Mouse (Mus musculus) T-helper 17 cell (primary cell): ENCODE data around the gene Epn1.

ENCODE experiments used
- in situ Hi-C, 2 experiments: fragments of 300-600 bp; cut with MboI, MseI; formaldehyde crosslinking; loops; 1 replicate in 1 of 2; 2 replicates in 1 of 2; pipeline ENCODE4 v1.15.1; 2025; ENCODE audit warnings: high pct_unique_total_duplicates in 2 of 2

Gene Epn1

DNA sequence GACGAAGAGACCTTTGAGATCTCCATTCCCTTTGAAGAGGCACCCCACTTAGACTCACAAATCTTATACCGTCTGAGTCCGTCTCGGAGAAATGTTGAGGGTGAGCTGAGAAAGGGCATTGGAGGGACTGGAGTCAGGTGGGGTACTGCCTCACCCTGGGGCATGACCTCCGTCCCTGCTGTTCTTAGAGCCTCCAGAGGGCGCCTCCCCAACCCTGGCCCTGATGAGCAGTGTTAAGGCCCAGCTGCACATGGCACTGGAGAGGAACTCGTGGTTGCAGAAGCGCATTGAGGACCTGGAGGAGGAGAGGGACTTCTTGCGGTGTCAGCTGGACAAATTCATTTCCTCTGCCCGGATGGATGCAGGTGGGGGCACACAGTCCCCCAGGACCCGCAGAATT, 22.2 kb upstream of the Epn1 start:
- in situ Hi-C loops: loop anchor here (10.0 to 25.0 kb wide), 3 partner anchors 1104 to 1396 kb away; partner anchors contain the start of genes Leng1 (in 1 of the 2), Zfp444 (in 1 of the 2), Zfp667 (in 1 of the 2) and Zfp787 (in 1 of the 2)

GRCm38 (mm10) chr7:5058631-5059030, 21.4 kb upstream of the Epn1 start:
- in situ Hi-C loops: loop anchor here (10.0 to 25.0 kb wide), 3 partner anchors 1104 to 1396 kb away; partner anchors contain the start of genes Leng1 (in 1 of the 2), Zfp444 (in 1 of the 2), Zfp667 (in 1 of the 2) and Zfp787 (in 1 of the 2)

GRCm38 (mm10) chr7:5059421-5059820, 20.6 kb upstream of the Epn1 start:
- in situ Hi-C loops: loop anchor here (10.0 to 25.0 kb wide), 3 partner anchors 1103 to 1397 kb away; partner anchors contain the start of genes Leng1 (in 1 of the 2), Zfp444 (in 1 of the 2), Zfp667 (in 1 of the 2) and Zfp787 (in 1 of the 2)

GRCm38 (mm10) chr7:5060239-5060731, 19.8 kb upstream of the Epn1 start:
- in situ Hi-C loops: loop anchor here (5.0 to 25.0 kb wide), 4 partner anchors 395 to 1398 kb away; partner anchors contain the start of genes Leng1 (in 1 of the 2), Ppp6r1 (in 1 of the 2), Zfp444 (in 1 of the 2) and Zfp787 (in 1 of the 2)

DNA sequence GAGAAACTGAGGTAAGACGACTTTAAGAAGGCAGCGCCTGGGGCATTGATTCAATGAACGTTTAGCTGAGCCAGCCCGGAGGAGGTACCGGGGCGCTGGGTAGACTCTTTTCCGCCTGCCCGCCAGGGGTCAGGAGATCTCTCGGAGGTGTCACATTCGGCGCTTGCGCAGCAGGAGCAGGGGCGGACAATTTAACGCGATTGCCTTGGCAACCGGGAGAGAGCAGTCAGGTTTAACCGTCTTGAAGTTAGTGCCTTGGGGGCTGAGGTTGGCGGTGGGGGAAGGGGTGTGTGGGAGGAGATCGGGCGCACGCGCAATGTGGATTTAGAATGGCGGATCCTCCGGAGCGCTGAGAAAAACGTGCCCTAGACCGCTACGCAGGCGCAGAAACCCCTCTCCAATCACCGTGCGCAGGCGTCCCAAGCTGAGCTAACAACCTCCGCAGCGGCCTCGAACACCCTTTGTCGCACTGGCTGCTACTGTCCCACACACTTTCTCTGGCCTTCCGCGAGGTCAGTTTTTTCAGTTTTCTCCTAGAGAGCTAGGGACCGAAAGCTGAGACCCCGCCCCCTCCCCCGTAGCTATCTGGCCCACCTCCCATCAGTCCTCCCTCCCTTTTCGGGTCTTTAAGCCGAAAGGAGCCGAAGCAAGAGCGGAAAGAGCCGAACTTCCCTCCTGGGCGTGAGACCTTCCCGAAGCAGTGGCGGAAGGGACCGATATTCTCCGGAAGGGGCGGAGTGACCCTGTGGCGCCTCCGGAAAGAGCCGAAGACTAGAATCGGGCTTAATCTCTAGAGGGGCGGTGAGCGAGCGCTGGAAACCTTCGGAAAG, 18.9 kb upstream of the Epn1 start:
- in situ Hi-C loops: loop anchor here (5.0 to 25.0 kb wide), 4 partner anchors 396 to 1399 kb away; partner anchors contain the start of genes Leng1 (in 1 of the 2), Ppp6r1 (in 1 of the 2), Zfp444 (in 1 of the 2) and Zfp787 (in 1 of the 2)

DNA sequence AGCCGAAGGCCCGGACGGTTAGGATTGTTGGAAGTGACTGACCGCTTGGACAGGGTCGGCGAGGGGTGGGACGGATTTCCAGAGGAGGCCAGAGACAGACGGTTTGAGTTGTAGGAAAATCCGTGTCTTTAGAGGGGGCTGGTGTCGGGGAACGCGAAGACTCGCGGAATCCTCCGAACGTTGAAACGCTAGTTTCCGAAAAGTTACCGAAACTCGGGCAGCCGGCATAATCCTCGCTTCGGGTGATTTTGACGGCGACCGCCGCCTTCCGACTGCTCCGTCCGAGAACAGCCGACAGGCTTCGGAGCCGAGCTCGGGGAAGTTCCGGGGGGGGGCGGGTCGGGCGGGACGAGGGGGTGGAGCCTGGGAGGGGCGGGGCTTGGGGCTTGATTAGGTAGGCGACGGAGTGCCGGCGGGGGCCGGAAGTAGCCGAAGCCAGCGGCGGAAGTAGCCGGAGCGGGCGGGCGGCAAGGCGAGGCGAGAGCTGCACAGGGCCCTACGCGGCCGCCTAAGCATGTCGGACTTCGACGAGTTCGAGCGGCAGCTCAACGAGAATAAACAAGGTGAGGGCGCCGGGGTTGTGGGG, 18.2 kb upstream of the Epn1 start, which contains the start of gene U2af2:
Gene U2af2 (plus strand): TSS at position 370 of the 586 bp plus-strand sequence.
- in situ Hi-C loops: loop anchor here (5.0 to 25.0 kb wide), 4 partner anchors 397 to 1400 kb away; partner anchors contain the start of genes Leng1 (in 1 of the 2), Ppp6r1 (in 1 of the 2), Zfp444 (in 1 of the 2) and Zfp787 (in 1 of the 2)

- in situ Hi-C loops: loop anchor here (5.0 to 25.0 kb wide), 4 partner anchors 398 to 1400 kb away; partner anchors contain the start of genes Leng1 (in 1 of the 2), Ppp6r1 (in 1 of the 2), Zfp444 (in 1 of the 2) and Zfp787 (in 1 of the 2)
These were observed 17.6 kb upstream of the Epn1 start for GRCm38 (mm10) chr7:5062360-5063001.

- in situ Hi-C loops: loop anchor here (5.0 to 25.0 kb wide), 4 partner anchors 400 to 1403 kb away; partner anchors contain the start of genes Leng1 (in 1 of the 2), Ppp6r1 (in 1 of the 2), Zfp444 (in 1 of the 2) and Zfp787 (in 1 of the 2)
These were observed 15.1 kb upstream of the Epn1 start for GRCm38 (mm10) chr7:5064886-5065285.

GRCm38 (mm10) chr7:5073586-5073985, 6.4 kb upstream of the Epn1 start:
- in situ Hi-C loops: loop anchor here in 1 of 2 experiments (10.0 to 25.0 kb wide), 3 partner anchors 929 to 1411 kb away; partner anchors contain the start of genes Leng1, Zfp444 and Zfp787

- in situ Hi-C loops: loop anchor here (10.0 to 25.0 kb wide), 5 partner anchors 930 to 1413 kb away; partner anchors contain the start of genes Zfp444 (in 2 of the 2), Zfp787 (in 2 of the 2), Leng1 (in 1 of the 2) and Leng8 (in 1 of the 2)
These were observed 5.1 kb upstream of the Epn1 start for GRCm38 (mm10) chr7:5074984-5075383.

DNA sequence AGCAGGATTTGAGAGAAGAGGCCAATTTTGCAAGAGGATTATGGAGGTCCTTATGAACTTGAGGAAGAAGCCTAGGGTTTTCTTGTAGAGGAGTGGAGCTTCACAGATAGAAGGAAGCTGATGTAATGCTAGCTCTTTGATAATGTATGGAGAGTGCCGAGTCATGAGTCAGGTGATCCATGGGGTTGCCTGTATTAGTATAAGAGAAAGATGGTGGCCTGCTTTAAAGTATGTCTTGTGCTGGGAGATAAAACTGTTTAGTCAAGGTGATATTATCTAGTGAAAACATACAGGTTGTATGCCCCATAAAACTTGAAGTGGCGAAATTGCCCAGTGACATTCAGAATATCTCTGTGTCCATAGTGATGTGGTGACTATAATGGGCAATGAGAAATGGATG, 3.1 kb upstream of the Epn1 start:
- in situ Hi-C loops: loop anchor here (10.0 to 25.0 kb wide), 4 partner anchors 932 to 1310 kb away; partner anchors contain the start of genes Leng8 (in 1 of the 2), Smim17 (in 1 of the 2), Zfp28 (in 1 of the 2) and Zfp444 (in 1 of the 2)

DNA sequence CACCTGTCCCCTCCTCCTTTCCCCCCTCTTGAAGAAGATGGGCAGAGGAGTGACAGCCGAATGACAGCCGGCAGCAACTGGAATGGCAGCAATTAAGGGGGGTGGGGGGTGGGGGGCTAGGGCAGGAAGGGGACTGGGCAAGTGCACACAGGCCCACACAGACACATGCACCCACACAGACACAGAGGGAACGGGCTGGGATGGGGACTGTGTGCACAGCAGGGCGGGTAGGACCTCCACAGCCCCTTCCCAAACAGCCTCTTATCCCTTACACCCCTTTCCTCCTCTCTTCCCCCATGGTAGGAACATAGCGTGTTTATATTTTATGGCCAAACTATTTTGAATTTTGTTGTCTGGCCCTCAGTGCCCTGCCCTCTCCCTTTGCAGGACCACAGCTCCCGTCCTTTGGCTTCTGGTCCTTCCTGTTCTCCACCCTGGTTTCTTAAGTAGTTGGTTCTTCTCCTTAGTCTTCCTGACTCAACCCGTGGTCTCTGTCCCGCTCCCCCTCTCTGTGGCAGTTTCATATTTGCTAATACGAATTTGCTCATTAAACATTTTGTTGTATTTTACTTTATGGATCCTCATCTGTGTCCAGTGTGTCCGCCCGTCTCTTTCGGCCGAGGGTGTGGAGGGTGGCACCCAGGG, 548 bp upstream of the Epn1 start:
- in situ Hi-C loops: loop anchor here (5.0 to 25.0 kb wide), 5 partner anchors 935 to 1387 kb away; partner anchors contain the start of genes Leng8 (in 1 of the 2), Mboat7 (in 1 of the 2), Smim17 (in 1 of the 2) and Tsen34 (in 1 of the 2)

GRCm38 (mm10) chr7:5080815-5081214, 780 bp downstream of the Epn1 start:
- in situ Hi-C loops: loop anchor here in 1 of 2 experiments (5.0 to 25.0 kb wide), 4 partner anchors 944 to 1389 kb away; partner anchors contain the start of genes Leng8, Mboat7, Smim17 and Tsen34

DNA sequence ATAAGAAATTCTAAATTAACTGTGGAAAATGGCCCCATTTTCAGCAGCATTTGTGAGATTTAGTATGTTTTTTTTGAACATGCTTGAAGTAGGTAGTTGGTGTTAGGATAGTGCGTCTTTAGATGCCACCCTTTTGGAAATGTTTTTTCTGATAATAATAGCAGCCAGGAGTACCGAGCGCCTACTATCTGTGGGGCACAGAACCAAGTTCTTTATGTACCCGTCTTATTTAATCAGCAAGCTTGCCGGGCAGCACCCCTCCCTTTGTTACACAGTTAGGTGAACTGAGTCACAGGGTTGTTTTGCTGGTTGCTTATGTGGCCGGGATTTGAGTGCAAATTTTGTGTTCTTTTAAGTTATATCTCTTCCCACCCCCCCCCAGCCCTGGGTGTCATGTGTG, 1.2 kb downstream of the Epn1 start:
- in situ Hi-C loops: loop anchor here in 1 of 2 experiments (5.0 to 25.0 kb wide), 4 partner anchors 944 to 1389 kb away; partner anchors contain the start of genes Leng8, Mboat7, Smim17 and Tsen34

DNA sequence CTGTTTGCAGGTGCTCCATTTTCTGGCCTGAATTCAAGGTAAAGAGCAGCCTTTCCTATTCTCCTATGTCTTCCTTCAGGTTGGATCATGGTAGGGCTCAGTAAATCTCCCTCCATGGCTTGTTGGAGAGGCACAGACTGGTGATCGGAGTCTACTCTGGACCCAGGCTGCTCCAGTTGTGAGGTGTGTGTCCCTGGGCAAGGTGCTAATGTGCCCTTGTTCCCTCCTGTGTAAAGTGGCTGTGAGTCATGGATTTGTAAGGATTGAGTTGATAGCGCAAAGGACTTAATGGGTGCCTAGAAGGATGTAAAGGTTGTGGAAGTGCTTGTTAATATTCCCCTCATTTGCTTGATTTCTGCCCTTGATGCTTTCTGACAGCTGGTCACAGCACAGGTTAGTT, 1.9 kb downstream of the Epn1 start:
- in situ Hi-C loops: loop anchor here in 1 of 2 experiments (5.0 to 25.0 kb wide), 4 partner anchors 945 to 1390 kb away; partner anchors contain the start of genes Leng8, Mboat7, Smim17 and Tsen34

DNA sequence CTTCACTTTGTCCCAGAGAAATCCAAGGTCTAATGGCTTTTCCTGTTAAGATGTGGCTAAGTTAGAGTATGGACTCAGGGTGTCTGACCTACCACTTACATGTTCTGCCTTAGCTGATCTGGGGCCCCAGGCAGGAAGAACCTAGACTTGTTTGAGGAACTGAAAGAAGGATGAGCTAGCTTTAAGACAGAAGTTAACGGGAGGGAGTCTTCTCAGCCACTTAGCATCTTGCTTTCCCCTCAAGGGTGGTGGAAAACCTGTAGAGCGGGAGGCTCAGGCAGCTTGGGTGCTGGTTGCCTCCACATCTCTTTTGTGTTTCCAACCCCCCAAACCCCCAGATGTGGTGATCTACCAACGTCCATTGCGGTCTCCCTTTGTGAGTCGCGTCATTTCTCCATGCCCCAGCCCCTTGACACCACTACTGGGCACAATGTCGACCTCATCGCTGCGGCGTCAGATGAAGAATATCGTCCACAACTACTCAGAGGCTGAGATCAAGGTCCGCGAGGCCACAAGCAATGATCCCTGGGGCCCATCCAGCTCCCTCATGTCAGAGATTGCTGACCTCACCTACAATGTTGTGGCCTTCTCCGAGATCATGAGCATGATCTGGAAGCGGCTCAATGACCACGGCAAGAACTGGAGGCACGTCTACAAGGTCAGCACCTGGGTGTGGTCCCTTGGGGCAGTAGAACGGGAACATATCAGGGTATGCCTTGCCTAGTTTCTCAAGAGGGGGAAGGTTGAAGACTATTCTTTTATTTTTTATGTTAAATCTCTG, 3.5 kb downstream of the Epn1 start:
- in situ Hi-C loops: loop anchor here in 1 of 2 experiments (5.0 to 25.0 kb wide), 4 partner anchors 946 to 1391 kb away; partner anchors contain the start of genes Leng8, Mboat7, Smim17 and Tsen34

DNA sequence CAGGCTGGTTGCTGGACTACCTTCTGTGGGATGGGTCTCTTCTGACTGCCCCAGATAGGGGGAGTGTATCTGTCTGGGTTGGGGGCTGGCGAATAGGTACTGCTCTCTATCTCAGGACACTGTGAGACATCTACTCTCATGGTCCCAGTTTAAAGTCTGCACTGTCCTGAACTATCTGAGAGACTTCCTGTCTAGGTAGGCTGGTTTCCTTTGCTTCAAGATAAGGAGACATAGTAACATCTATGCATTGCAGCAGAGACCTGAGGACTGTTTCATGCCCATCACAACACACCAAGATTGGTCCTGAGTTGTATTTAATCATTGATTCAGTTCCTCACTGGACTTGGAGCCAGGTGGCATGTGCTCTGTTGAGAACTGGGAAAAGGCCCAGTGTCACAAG, 5.5 kb downstream of the Epn1 start:
- in situ Hi-C loops: loop anchor here in 1 of 2 experiments (25.0 kb wide), 3 partner anchors 948 to 1302 kb away; partner anchors contain the start of genes Leng8, Smim17, Zfp28 and Zfp444
